Comparison of ENCODE assay signal across 8 mouse cellular contexts in genomic region chr10:25359959-25360811, GRCm38 (mm10). TPM values are rescaled to one million over a fixed set of nuclear protein-coding genes. Genes with fewer than 3 reads are reported as not detected.
DNase-seq lines count a peak whose midpoint lies in the region; ATAC-seq and TF ChIP-seq lines count a peak whose summit lies in the region.

No protein-coding gene starts in this region.

- under 1% methylated on average over 66 of the region's 84 CpGs for WGBS in heart, embryonic 12.5 days
- WGBS in kidney, embryonic 14.5 days, result under 1% methylated on average over 58 of the region's 84 CpGs

- TF ChIP-seq POLR2A in cortical plate, adult 2 months (IDR thresholded peaks at IDR 0.05; ENCODE audit: extremely low read depth, insufficient read depth, low read length), result no peak

- H3K9ac ChIP-seq in ES-E14 (ENCODE audit: insufficient read depth, low read depth, low read length, poor library complexity, severe bottlenecking), result peak overlapping the region; percentile 95
- H3K9ac ChIP-seq in heart, embryonic 12.5 days, result peak overlapping the region; percentile 98
- H3K9ac ChIP-seq in kidney, embryonic 14.5 days (ENCODE audit: low read depth, low read length), result peak overlapping the region; percentile 92

- no peaks in the 10 kb centered on the region for H3K4me1 ChIP-seq in ES-E14 (ENCODE audit: control insufficient read depth in 2 of 2, insufficient read depth in 2 of 2, low read length in 2 of 2, poor library complexity in 1 of 2)
- peaks cover 1% of the 10 kb centered on the region; the same call in 1 of the 2 replicates for H3K4me1 ChIP-seq in cortical plate, adult 2 months (ENCODE audit: control insufficient read depth, insufficient read depth, low read length)
- H3K4me1 ChIP-seq in heart, embryonic 12.5 days (replicated peaks), result peaks cover 30% of the 10 kb centered on the region
- no peaks in the 10 kb centered on the region; the same call in 1 of the 2 replicates for H3K4me1 ChIP-seq in kidney, embryonic 14.5 days (ENCODE audit: control insufficient read depth, insufficient read depth, low read length)

- no peak; the same call in 1 of the 2 replicates for ATAC-seq in heart, embryonic 12.5 days (ENCODE audit: insufficient number of reproducible peaks, low FRiP score)
- peak; percentile 22 for ATAC-seq in kidney, embryonic 14.5 days (ENCODE audit: low FRiP score, low TSS enrichment)

- no peak for TF ChIP-seq CTCF in cortical plate, adult 2 months (IDR thresholded peaks at IDR 0.05; ENCODE audit: extremely low read depth, insufficient read depth, low read length)

- peak overlapping the region; percentile 55 for H3K27ac ChIP-seq in ES-E14 (ENCODE audit: insufficient read depth, low read depth, low read length, poor library complexity, severe bottlenecking)
- H3K27ac ChIP-seq in cortical plate, adult 2 months (ENCODE audit: insufficient read depth, low read length), result no peak overlapping the region
- peak overlapping the region; percentile 90 for H3K27ac ChIP-seq in heart, embryonic 12.5 days (ENCODE audit: poor library complexity, severe bottlenecking)
- peak overlapping the region; percentile 85 for H3K27ac ChIP-seq in kidney, embryonic 14.5 days (ENCODE audit: low read depth, low read length)

- no peaks in the 10 kb centered on the region for H3K36me3 ChIP-seq in ES-E14 (ENCODE audit: control insufficient read depth, insufficient read depth, low read length, poor library complexity, severe bottlenecking)
- no peaks in the 10 kb centered on the region for H3K36me3 ChIP-seq in heart, embryonic 12.5 days
- no peaks in the 10 kb centered on the region for H3K36me3 ChIP-seq in kidney, embryonic 14.5 days (ENCODE audit: control insufficient read depth, insufficient read depth, low read length)

- in situ Hi-C loops in ES-E14 (cut with MboI; ENCODE audit: low sequenced_read_pairs in 2 of 2, unreplicated experiment in 2 of 2), result no loop called here

- H3K27me3 ChIP-seq in heart, embryonic 12.5 days (replicated peaks), result no peaks in the 10 kb centered on the region
- no peaks in the 10 kb centered on the region for H3K27me3 ChIP-seq in kidney, embryonic 14.5 days (ENCODE audit: control insufficient read depth, insufficient read depth, low read length)

- H3K9me3 ChIP-seq in ES-E14 (ENCODE audit: control insufficient read depth, insufficient read depth, low read depth, low read length), result no peaks in the 10 kb centered on the region
- no peaks in the 10 kb centered on the region for H3K9me3 ChIP-seq in heart, embryonic 12.5 days (replicated peaks)
- H3K9me3 ChIP-seq in kidney, embryonic 14.5 days (ENCODE audit: control insufficient read depth, low read length), result no peaks in the 10 kb centered on the region

- H3K4me3 ChIP-seq in ES-E14 (ENCODE audit: insufficient read depth in 1 of 2, low read depth in 1 of 2, low read length in 2 of 2, poor library complexity in 1 of 2, severe bottlenecking in 1 of 2), result peak overlapping the region; percentile 97 to 99
- peak overlapping the region; percentile 41 for H3K4me3 ChIP-seq in cortical plate, adult 2 months (ENCODE audit: insufficient read depth, low read length)
- peak overlapping the region; percentile 99 for H3K4me3 ChIP-seq in heart, embryonic 12.5 days
- H3K4me3 ChIP-seq in kidney, embryonic 14.5 days (ENCODE audit: low read length), result peak overlapping the region; percentile 87

- DNase-seq in 416B (ENCODE audit: low read depth), result peak; percentile 64
- DNase-seq in ES-E14 (ENCODE audit: low read depth, low spot score), result no peak
- DNase-seq in lung, postnatal 36 days, result peak; percentile 28
- DNase-seq in right cerebral cortex, postnatal 14 days, result peak; percentile 26
- no peak for DNase-seq in frontal cortex, postnatal 36 days (ENCODE audit: low spot score in 2 of 2)

- H3K4me2 ChIP-seq in heart, embryonic 12.5 days, result peak overlapping the region; percentile 70
- H3K4me2 ChIP-seq in kidney, embryonic 14.5 days (replicated peaks; ENCODE audit: low read depth, low read length), result peak overlapping the region; percentile 77

TF ChIP-seq in ES-E14, 5 proteins besides CTCF, POLR2A, EP300 and RAD21:
- TF ChIP-seq ZC3H11A (IDR thresholded peaks at IDR 0.05; ENCODE audit: borderline replicate concordance, low read depth, low read length) (no peak), HCFC1 (IDR thresholded peaks at IDR 0.05; ENCODE audit: borderline replicate concordance, insufficient read depth, low read length) (no peak), CHD2 (IDR thresholded peaks at IDR 0.05; ENCODE audit: low read depth, low read length) (no peak), MAFK (IDR thresholded peaks at IDR 0.05; ENCODE audit: insufficient read depth, low read depth, low read length) (no peak), ZNF384 (IDR thresholded peaks at IDR 0.05; ENCODE audit: low read depth, low read length) (no peak)

RNA-seq across cellular contexts. Expression of gene Epb41l2, which starts 0.6 kb away (rescaled TPM):
- total RNA-seq in ES-E14 (2012; rRNA removed), result 72.5 and 83.1 TPM in 2 replicates
- 117 and 121 TPM in 2 replicates for polyA plus RNA-seq in cortical plate, adult 2 months (2012; rRNA removed)
- polyA plus RNA-seq in heart, embryonic 12.5 days (2016; fragmentation: Nextera tagmentation; extraction: Ambion mirVana), result 61.4 and 64.3 TPM in 2 replicates
- polyA plus RNA-seq in kidney, embryonic 14.5 days (2014; fragmentation: Nextera tagmentation; extraction: Ambion mirVana), result 41.4 and 66.4 TPM in 2 replicates

RNA-seq across cellular contexts. Expression of gene Akap7, which starts 52.5 kb away (rescaled TPM):
- total RNA-seq in ES-E14 (2012; rRNA removed), result 12.8 and 13.5 TPM in 2 replicates
- polyA plus RNA-seq in cortical plate, adult 2 months (2012; rRNA removed), result 64.9 and 70.5 TPM in 2 replicates
- 38.3 and 38.6 TPM in 2 replicates for polyA plus RNA-seq in heart, embryonic 12.5 days (2016; fragmentation: Nextera tagmentation; extraction: Ambion mirVana)
- 27.0 and 30.3 TPM in 2 replicates for polyA plus RNA-seq in kidney, embryonic 14.5 days (2014; fragmentation: Nextera tagmentation; extraction: Ambion mirVana)

Comparison
In these comparisons a context has a peak if more than half of its experiments do, and no peak if none do; other contexts are left out.
1. DNase-seq: peak in 416B (single experiment), lung, postnatal 36 days (single experiment) and right cerebral cortex, postnatal 14 days (single experiment); none in ES-E14 (single experiment) and frontal cortex, postnatal 36 days (0 of 2).
2. H3K4me3 ChIP-seq: peak in every context shown above with its lines; median percentile 99 in heart, embryonic 12.5 days; 98 in ES-E14; 87 in kidney, embryonic 14.5 days; 41 in cortical plate, adult 2 months.
3. Peak in every context shown above with its lines, with median percentiles within 50 percentile points of each other: H3K9ac ChIP-seq.